Mouse (Mus musculus): ENCODE measurements at regions not wholly inside any gene's neighbourhood (a gene's known extent, or its start where the extent isn't known, plus 50 kb on each side); places are given as distances from the start of the nearest gene placed in this dataset.
"Not testable (repeated sequence)": the region's sequence is repeated elsewhere in the genome, so short reads cannot be mapped to it uniquely, and the experiment has no call there.

GRCm38 (mm10) chr1:181280826-181281225 lies 69.0 kb upstream of the Wdr26 start:
- Histone ChIP-seq H3K36me3 (ENCODE audit: insufficient read depth, low read length) (no peaks in the 10 kb centered on the region), H3K27me3 (ENCODE audit: insufficient read depth, low read length) (no peaks in the 10 kb centered on the region), H3K9me3 (ENCODE audit: low read length) (peaks cover 3% of the 10 kb centered on the region; the same call in 1 of the 2 replicates), H3K9ac (replicated peaks; ENCODE audit: low read length) (no peak overlapping the region), H3K4me1 (ENCODE audit: insufficient read depth, low read length) (no peaks in the 10 kb centered on the region), H3K4me3 (ENCODE audit: low read length) (no peak overlapping the region), H3K4me2 (ENCODE audit: low read depth, low read length) (no peak overlapping the region), H3K27ac (no peak overlapping the region)
- no peak for DNase-seq (ENCODE audit: low spot score)
- peak; percentile 23; the same call in 1 of the 2 replicates for TF ChIP-seq CTCF (IDR thresholded peaks at IDR 0.05; ENCODE audit: low read depth)
- WGBS: 84% methylated on average over 5 of the region's 5 CpGs
- ATAC-seq: no peak

DNA sequence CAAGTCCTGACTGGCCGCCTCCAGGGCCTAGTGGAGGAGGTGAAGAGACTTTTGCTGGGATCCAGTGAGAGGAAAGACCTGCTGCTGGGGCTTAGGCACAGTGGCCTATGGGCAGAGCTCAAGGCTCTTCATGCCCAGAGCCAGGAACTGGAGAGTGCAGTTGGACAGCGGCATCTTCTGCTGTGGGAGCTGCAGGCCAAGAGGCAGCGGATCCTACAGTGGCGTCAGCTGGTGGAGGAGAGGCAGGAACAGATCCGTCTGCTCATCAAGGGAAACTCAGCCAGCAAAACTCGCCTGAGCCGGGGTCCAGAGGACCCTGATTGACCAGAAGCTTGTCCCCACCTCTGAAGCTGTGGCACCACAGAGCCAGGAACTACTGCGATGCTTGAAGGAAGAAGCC lies 69.4 kb upstream of the Cnih3 start:
- not testable (repeated sequence) for H3K9me3 ChIP-seq (ENCODE audit: low read length); H3K27me3 ChIP-seq (ENCODE audit: insufficient read depth, low read length); H3K4me1 ChIP-seq (ENCODE audit: insufficient read depth, low read length); ATAC-seq; H3K9ac ChIP-seq (replicated peaks; ENCODE audit: low read length); H3K27ac ChIP-seq; H3K4me3 ChIP-seq (ENCODE audit: low read length); H3K4me2 ChIP-seq (ENCODE audit: low read depth, low read length); DNase-seq (ENCODE audit: low spot score); H3K36me3 ChIP-seq (ENCODE audit: insufficient read depth, low read length)
- 79% methylated on average over 8 of the region's 8 CpGs for WGBS

- H3K4me2 ChIP-seq (ENCODE audit: low read depth, low read length); H3K27ac ChIP-seq; DNase-seq (ENCODE audit: low spot score); H3K4me1 ChIP-seq (ENCODE audit: insufficient read depth, low read length); H3K9ac ChIP-seq (replicated peaks; ENCODE audit: low read length); H3K36me3 ChIP-seq (ENCODE audit: insufficient read depth, low read length); H3K9me3 ChIP-seq (ENCODE audit: low read length); H3K27me3 ChIP-seq (ENCODE audit: insufficient read depth, low read length); ATAC-seq; H3K4me3 ChIP-seq (ENCODE audit: low read length): not testable (repeated sequence)
- 86% methylated on average over 8 of the region's 8 CpGs for WGBS
Observed at GRCm38 (mm10) chr1:181283539-181283938, 68.9 kb upstream of the Cnih3 start.

DNA sequence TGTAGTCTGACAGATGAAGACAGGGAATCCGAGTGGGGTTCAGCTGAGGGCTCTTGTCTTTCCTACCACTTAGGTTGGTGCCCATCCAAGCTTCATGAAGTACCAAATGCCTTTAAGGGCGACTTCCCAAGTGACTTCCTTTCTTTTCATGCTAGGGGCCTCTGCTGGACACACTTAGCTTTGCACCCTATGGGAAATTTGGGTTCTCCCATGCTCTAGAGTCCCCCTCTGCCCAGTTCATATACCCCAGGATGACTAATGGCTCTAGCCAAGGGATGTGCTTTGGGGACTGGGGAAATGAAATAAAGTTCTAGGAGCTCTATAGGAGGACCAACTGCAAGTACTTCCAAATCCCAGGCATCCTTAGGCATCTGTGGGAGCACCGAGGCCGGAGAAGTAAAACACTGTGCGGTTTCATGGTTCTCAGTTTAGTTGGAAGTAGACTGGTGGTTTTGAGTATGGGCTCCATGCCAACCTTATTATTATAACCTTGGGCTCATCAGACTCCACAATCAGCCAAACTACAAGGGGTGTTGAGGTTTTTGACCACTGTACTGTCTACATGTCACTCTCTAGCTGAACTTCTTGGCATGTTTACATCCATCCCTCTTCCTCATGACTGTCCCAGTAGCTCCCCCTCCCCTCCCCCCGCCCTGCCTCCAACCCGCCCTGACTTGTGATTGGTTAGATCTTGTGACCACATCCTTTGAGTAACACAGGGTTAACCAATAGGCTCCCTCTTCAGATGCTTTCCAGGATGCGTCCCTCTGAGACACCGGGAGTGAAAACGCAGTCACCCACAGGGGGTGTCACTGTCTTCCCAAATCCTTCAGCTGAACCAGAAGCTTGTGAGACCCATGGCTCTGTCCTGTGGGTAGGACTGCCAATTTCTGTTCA lies 67.9 kb upstream of the Cnih3 start:
- Histone ChIP-seq H3K27me3 (ENCODE audit: insufficient read depth, low read length) (no peaks in the 10 kb centered on the region), H3K4me1 (ENCODE audit: insufficient read depth, low read length) (no peaks in the 10 kb centered on the region), H3K9me3 (ENCODE audit: low read length) (no peaks in the 10 kb centered on the region; the same call in 1 of the 2 replicates), H3K36me3 (ENCODE audit: insufficient read depth, low read length) (no peaks in the 10 kb centered on the region), H3K4me2 (ENCODE audit: low read depth, low read length) (no peak overlapping the region), H3K27ac (no peak overlapping the region), H3K9ac (replicated peaks; ENCODE audit: low read length) (no peak overlapping the region), H3K4me3 (ENCODE audit: low read length) (no peak overlapping the region)
- TF ChIP-seq CTCF (IDR thresholded peaks at IDR 0.05; ENCODE audit: low read depth): peak; percentile 25; the same call in 1 of the 2 replicates
- WGBS: 71% methylated on average over 10 of the region's 10 CpGs
- DNase-seq (ENCODE audit: low spot score) (no peak), ATAC-seq (no peak)

DNA sequence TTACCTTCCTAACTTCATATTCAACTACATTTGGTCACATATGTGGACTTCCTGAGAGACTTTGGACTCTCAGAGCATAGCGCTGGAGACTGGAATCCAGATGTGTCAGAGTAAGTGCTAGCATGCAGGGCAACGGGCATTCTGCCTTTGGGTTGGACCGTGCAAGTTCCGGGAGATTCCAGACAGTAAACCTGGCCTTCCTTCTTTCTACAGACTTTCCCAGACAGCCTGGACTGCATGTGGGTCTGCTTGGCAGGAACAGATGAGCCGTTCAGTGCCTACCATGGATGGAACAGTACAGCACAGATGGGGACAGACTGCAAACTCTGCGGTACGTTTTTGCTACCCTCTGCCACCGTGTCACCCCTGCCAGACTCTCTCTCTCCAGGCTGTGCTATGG lies 66.8 kb upstream of the Cnih3 start:
- Histone ChIP-seq H3K4me1 (ENCODE audit: insufficient read depth, low read length) (no peaks in the 10 kb centered on the region), H3K9ac (replicated peaks; ENCODE audit: low read length) (no peak overlapping the region), H3K4me2 (ENCODE audit: low read depth, low read length) (no peak overlapping the region), H3K27me3 (ENCODE audit: insufficient read depth, low read length) (no peaks in the 10 kb centered on the region), H3K9me3 (ENCODE audit: low read length) (no peaks in the 10 kb centered on the region), H3K36me3 (ENCODE audit: insufficient read depth, low read length) (no peaks in the 10 kb centered on the region), H3K4me3 (ENCODE audit: low read length) (no peak overlapping the region), H3K27ac (no peak overlapping the region; the same call in 1 of the 2 replicates)
- no peak for DNase-seq (ENCODE audit: low spot score)
- WGBS: 81% methylated on average over 8 of the region's 8 CpGs
- TF ChIP-seq CTCF (IDR thresholded peaks at IDR 0.05; ENCODE audit: low read depth): no peak
- no peak for ATAC-seq

GRCm38 (mm10) chr1:181286146-181286545 lies 66.3 kb upstream of the Cnih3 start:
- no peak overlapping the region for H3K4me2 ChIP-seq (ENCODE audit: low read depth, low read length)
- no peaks in the 10 kb centered on the region for H3K4me1 ChIP-seq (ENCODE audit: insufficient read depth, low read length)
- TF ChIP-seq CTCF (IDR thresholded peaks at IDR 0.05; ENCODE audit: low read depth): no peak
- no peak overlapping the region for H3K4me3 ChIP-seq (ENCODE audit: low read length)
- H3K27me3 ChIP-seq (ENCODE audit: insufficient read depth, low read length): no peaks in the 10 kb centered on the region
- no peak overlapping the region for H3K9ac ChIP-seq (replicated peaks; ENCODE audit: low read length)
- WGBS: 84% methylated on average over 5 of the region's 5 CpGs
- H3K9me3 ChIP-seq (ENCODE audit: low read length): no peaks in the 10 kb centered on the region
- no peaks in the 10 kb centered on the region for H3K36me3 ChIP-seq (ENCODE audit: insufficient read depth, low read length)
- ATAC-seq: no peak
- H3K27ac ChIP-seq: no peak overlapping the region
- no peak for DNase-seq (ENCODE audit: low spot score)

DNA sequence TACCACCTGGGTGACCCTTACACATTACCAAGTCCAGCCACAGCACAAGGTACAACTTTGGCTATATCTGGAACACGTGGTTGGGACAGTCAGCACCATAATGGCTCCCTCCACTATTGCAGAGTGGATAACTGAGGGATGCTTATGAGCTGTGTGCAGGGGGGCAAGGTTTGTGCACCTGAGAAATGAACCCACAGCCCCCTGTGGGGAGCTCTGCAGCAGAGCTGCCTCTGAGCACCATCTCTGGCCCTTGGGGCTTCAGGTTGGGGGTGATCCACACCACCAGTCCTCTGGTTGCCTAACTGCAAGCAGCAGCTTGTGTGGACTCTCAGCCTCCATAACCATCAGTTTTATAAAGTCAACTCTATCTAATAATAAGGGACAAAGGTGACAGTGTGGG lies 65.3 kb upstream of the Cnih3 start:
- Histone ChIP-seq H3K36me3 (ENCODE audit: insufficient read depth, low read length) (no peaks in the 10 kb centered on the region), H3K27ac (no peak overlapping the region), H3K4me3 (ENCODE audit: low read length) (no peak overlapping the region), H3K9me3 (ENCODE audit: low read length) (no peaks in the 10 kb centered on the region), H3K9ac (replicated peaks; ENCODE audit: low read length) (no peak overlapping the region), H3K4me1 (ENCODE audit: insufficient read depth, low read length) (no peaks in the 10 kb centered on the region), H3K4me2 (ENCODE audit: low read depth, low read length) (no peak overlapping the region), H3K27me3 (ENCODE audit: insufficient read depth, low read length) (no peaks in the 10 kb centered on the region)
- TF ChIP-seq CTCF (IDR thresholded peaks at IDR 0.05; ENCODE audit: low read depth): no peak
- ATAC-seq (no peak), DNase-seq (ENCODE audit: low spot score) (no peak)
- 80% methylated on average over 1 of the region's 1 CpGs for WGBS
